Mouse (Mus musculus) heart, embryonic 10.5 days (tissue): ENCODE data around the gene Crim1. TPM values are rescaled to one million over a fixed set of nuclear protein-coding genes. Genes with fewer than 3 reads are reported as not detected.

Experiments
- DNase-seq: peaks from one replicate; pipeline ENCODE4 v3.0.0-alpha.2; 2017; ENCODE audit warnings: low spot score
- H3K27ac ChIP-seq: fragments of 300-500 bp; sonication (generic); 2 replicates; pipeline ENCODE4 v1.5.1; 2016; ENCODE audit warnings: mild to moderate bottlenecking
- H3K27me3 ChIP-seq: fragments of 300-500 bp; sonication (generic); 2 replicates; pipeline ENCODE4 v1.6.1; 2016; ENCODE audit warnings: mild to moderate bottlenecking; ENCODE audit not compliant: poor library complexity, insufficient read depth, severe bottlenecking
- H3K36me3 ChIP-seq: fragments of 300-500 bp; sonication (generic); 2 replicates; pipeline ENCODE4 v1.6.1; 2016; ENCODE audit warnings: mild to moderate bottlenecking, moderate library complexity
- H3K4me1 ChIP-seq: fragments of 300-500 bp; sonication (generic); 2 replicates; pipeline ENCODE4 v1.6.1; 2016; ENCODE audit warnings: mild to moderate bottlenecking
- H3K4me3 ChIP-seq: fragments of 300-500 bp; sonication (generic); 2 replicates; pipeline ENCODE4 v1.5.1; 2016; ENCODE audit warnings: mild to moderate bottlenecking, moderate library complexity
- H3K9me3 ChIP-seq: fragments of 300-500 bp; sonication (generic); 2 replicates; pipeline ENCODE4 v1.6.1; 2016; ENCODE audit warnings: mild to moderate bottlenecking, moderate library complexity
- WGBS: fragments of 180-500 bp; shearing (Covaris S2); methylation state at CpG from one replicate; pipeline ENCODE4 v1.1.7; 2016; 5-methylcytosine and 5-hydroxymethylcytosine counted together
- microRNA-seq: library from miRNA; unstranded; fragments of <30 nt; microRNA quantifications from one replicate; pipeline ENCODE4, GENCODE M21; 2017
- polyA plus RNA-seq: library from polyadenylated mRNA; unstranded; fragments of >200 nt; fragmentation: Nextera tagmentation; extraction: Ambion mirVana; gene quantifications from 2 replicates; pipeline ENCODE4 v1.2.1, GENCODE M21; 2016

The Crim1 gene
- polyA plus RNA-seq, 1 experiment from 2014 or later = 3.6 TPM

GRCm38 (mm10) chr17:78407581-78407980, 207.5 kb downstream of the Crim1 start:
- Histone ChIP-seq H3K4me3 (no peak overlapping the region), H3K9me3 (no peaks in the 10 kb centered on the region), H3K36me3 (peaks cover 25% of the 10 kb centered on the region), H3K4me1 (peaks cover 20% of the 10 kb centered on the region; the same call in 1 of the 2 replicates), H3K27me3 (no peaks in the 10 kb centered on the region), H3K27ac (peak overlapping the region; percentile 73; the same call in 1 of the 2 replicates)
- no peak for DNase-seq
- WGBS = 47% methylated on average over 4 of the region's 4 CpGs

DNA sequence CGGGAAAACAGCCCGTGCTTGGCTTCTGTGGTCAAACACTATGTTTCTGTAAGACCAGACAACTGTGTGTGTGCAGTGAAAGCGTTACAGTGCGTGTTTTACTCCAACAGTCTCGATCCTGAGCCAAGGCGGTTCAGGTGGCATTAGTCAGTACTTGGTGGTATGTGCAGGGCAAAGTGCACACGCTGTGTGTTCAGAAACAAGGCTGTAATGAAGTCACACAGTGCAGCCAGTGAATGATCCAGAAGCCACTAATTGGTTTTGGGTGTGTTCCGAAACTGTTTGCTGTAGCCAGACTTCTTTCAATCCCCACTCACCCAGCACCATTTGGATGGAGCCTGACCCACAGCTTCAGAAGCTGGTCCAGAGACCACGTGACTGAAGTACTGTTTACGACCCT, 208.3 kb downstream of the Crim1 start:
- 90% methylated on average over 10 of the region's 10 CpGs for WGBS
- Histone ChIP-seq H3K4me1 (peaks cover 18% of the 10 kb centered on the region; the same call in 1 of the 2 replicates), H3K36me3 (peaks cover 27% of the 10 kb centered on the region), H3K4me3 (no peak overlapping the region), H3K9me3 (no peaks in the 10 kb centered on the region), H3K27ac (no peak overlapping the region), H3K27me3 (no peaks in the 10 kb centered on the region)
- no peak for DNase-seq

DNA sequence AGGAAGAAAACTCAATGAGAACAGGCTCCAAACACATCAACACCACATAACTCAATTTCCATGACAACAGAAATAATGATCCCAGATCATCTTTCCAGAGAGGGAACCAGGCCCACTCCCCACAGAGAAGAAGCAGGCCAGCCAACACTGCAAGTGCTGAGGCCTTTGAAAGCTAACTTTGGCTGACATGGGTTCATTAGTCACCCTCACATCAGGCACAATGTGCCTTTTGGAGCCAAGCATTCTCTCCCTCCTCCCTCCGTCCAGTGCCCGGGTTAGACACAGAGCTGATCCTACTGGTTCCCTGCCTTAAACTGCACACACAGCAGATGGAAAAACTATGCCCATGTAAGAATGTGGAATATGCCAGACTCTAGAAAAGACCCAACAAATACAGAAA, 209.9 kb downstream of the Crim1 start:
- WGBS = 85% methylated on average over 2 of the region's 2 CpGs

DNA sequence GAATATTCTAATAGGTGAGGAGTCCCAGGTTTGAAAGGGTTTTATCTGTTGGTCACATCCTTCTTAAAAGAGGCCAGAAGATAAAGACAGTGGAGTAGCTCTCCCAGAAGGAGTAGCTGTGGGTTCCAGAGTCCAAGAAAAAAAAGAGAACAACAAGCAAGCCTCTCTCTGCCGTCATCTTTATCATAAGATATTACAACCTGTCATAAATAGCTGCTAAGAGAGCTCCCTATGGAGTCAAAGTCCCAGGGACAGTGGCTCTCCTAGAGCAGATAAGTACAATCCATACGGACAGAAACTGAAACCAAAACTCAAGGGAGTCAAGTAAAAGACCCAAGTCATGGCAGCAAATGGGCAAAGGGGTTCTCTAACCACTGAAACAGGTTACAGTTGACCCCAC, 215.2 kb downstream of the Crim1 start:
- 81% methylated on average over 2 of the region's 2 CpGs for WGBS
- H3K4me3 ChIP-seq = no peak overlapping the region
- no peak overlapping the region for H3K27ac ChIP-seq
- 0 out of 2 replicates have a peak, but pooled peaks cover 5% of the 10 kb centered on the region for H3K36me3 ChIP-seq
- no peak for DNase-seq
- 0 out of 2 replicates have a peak, but pooled peaks cover 4% of the 10 kb centered on the region for H3K27me3 ChIP-seq
- no peaks in the 10 kb centered on the region for H3K9me3 ChIP-seq
- H3K4me1 ChIP-seq = peaks cover 16% of the 10 kb centered on the region; the same call in 1 of the 2 replicates

More for the DNA sequence above, 209.9 kb downstream of the Crim1 start:
- H3K9me3 ChIP-seq = no peaks in the 10 kb centered on the region
- H3K4me1 ChIP-seq = 0 out of 2 replicates have a peak, but pooled peaks cover 13% of the 10 kb centered on the region
- peaks cover 16% of the 10 kb centered on the region; the same call in 1 of the 2 replicates for H3K36me3 ChIP-seq
- no peak overlapping the region for H3K4me3 ChIP-seq
- H3K27ac ChIP-seq = no peak overlapping the region
- no peaks in the 10 kb centered on the region for H3K27me3 ChIP-seq
- DNase-seq = no peak

- H3K27ac ChIP-seq = peak within 1 kb of the TSS; percentile 98
- H3K4me1 ChIP-seq = peaks cover 16% of the 10 kb centered on the region; the same call in 1 of the 2 replicates
- H3K9me3 ChIP-seq = no peaks in the 10 kb centered on the region
- H3K27me3 ChIP-seq = 0 out of 2 replicates have a peak, but pooled peaks cover 6% of the 10 kb centered on the region
- WGBS = under 1% methylated on average over 62 of the region's 67 CpGs
- H3K36me3 ChIP-seq = 0 out of 2 replicates have a peak, but pooled peaks cover 2% of the 10 kb centered on the region
- peak within 1 kb of the TSS; percentile 93 for H3K4me3 ChIP-seq
- DNase-seq = peak; percentile 96
Observed at GRCm38 (mm10) chr17:78417381-78418281, 217.6 kb downstream of the Crim1 start, which contains the start of gene Fez2. Gene Fez2 (minus strand): TSS chr17:78418152.

DNA sequence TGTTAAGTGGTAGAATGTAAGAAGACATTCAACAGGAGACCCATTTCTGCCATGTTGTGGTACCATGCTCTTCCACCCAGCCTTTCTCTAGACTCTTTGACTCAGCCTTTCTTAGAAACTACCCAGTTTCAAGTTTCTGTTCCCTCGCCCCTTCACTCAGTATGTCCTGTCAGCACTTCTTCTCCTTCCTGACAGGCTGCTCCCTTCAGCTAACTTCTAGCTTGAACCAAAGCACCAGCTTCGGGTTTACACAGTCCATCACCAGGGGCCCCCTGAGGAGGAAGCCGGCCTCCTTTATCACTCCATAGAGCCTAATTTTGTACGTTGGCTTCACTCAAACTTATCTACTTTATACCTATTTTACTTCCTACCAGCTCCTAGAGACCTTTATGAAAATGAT, 219.2 kb downstream of the Crim1 start:
- Histone ChIP-seq H3K4me1 (peaks cover 16% of the 10 kb centered on the region; the same call in 1 of the 2 replicates), H3K27me3 (0 out of 2 replicates have a peak, but pooled peaks cover 6% of the 10 kb centered on the region), H3K9me3 (no peaks in the 10 kb centered on the region), H3K27ac (no peak overlapping the region), H3K36me3 (no peaks in the 10 kb centered on the region), H3K4me3 (no peak overlapping the region)
- WGBS = 59% methylated on average over 4 of the region's 4 CpGs
- DNase-seq = no peak

- H3K27ac ChIP-seq = no peak overlapping the region
- DNase-seq = no peak
- no peaks in the 10 kb centered on the region for H3K9me3 ChIP-seq
- 0 out of 2 replicates have a peak, but pooled peaks cover 4% of the 10 kb centered on the region for H3K27me3 ChIP-seq
- H3K4me1 ChIP-seq = no peaks in the 10 kb centered on the region
- no peaks in the 10 kb centered on the region for H3K36me3 ChIP-seq
- WGBS = 84% methylated on average over 8 of the region's 8 CpGs
- H3K4me3 ChIP-seq = no peak overlapping the region
Observed at GRCm38 (mm10) chr17:78425026-78425425, 225.0 kb downstream of the Crim1 start.

Small RNAs within 50 kb of the gene (microRNA-seq; reads per million reads assigned to microRNA genes)
- gene Gm25069 = not detected

Other genes with a start within 250 kb of the Crim1 start
- gene Fez2, start 217.9 kb downstream of the Crim1 start, polyA plus RNA-seq = 43.7 and 44.9 TPM in 2 replicates